Mouse (Mus musculus) embryo, embryonic 10.5 days (tissue): ENCODE measurements around the gene Ndufa11.

ENCODE experiments used
- DNase-seq: peaks from one replicate; pipeline ENCODE4 v3.0.0-alpha.2; 2015; ENCODE audit warnings: low spot score

Gene Ndufa11

GRCm38 (mm10) chr17:56717363-56718058 is at the start of gene Ndufa11, which contains the start of gene Vmac:
Ndufa11 (plus strand) TSS chr17:56717767.
Vmac (minus strand) TSS chr17:56718022.
- peak; percentile 100 for DNase-seq

GRCm38 (mm10) chr17:56668384-56669144 is 49.0 kb upstream of the Ndufa11 start:
- DNase-seq, result peak; percentile 93

GRCm38 (mm10) chr17:56669766-56670165 is 47.8 kb upstream of the Ndufa11 start:
- no peak for DNase-seq

GRCm38 (mm10) chr17:56672941-56673646 is 44.5 kb upstream of the Ndufa11 start, which contains the start of gene Ranbp3:
Ranbp3 (plus strand) TSS chr17:56673294.
- peak; percentile 99 for DNase-seq

- DNase-seq, result peak; percentile 11
These were observed 43.7 kb upstream of the Ndufa11 start for GRCm38 (mm10) chr17:56673647-56674416.

GRCm38 (mm10) chr17:56681791-56682190 is 35.8 kb upstream of the Ndufa11 start:
- DNase-seq, result no peak

GRCm38 (mm10) chr17:56682880-56683279 is 34.7 kb upstream of the Ndufa11 start:
- DNase-seq, result no peak

GRCm38 (mm10) chr17:56683546-56684140 is 33.9 kb upstream of the Ndufa11 start:
- DNase-seq, result no peak

- no peak for DNase-seq
These were observed 32.9 kb upstream of the Ndufa11 start for GRCm38 (mm10) chr17:56684649-56685048.

GRCm38 (mm10) chr17:56686801-56687200 is 30.8 kb upstream of the Ndufa11 start:
- DNase-seq, result no peak

GRCm38 (mm10) chr17:56688045-56688444 is 29.5 kb upstream of the Ndufa11 start:
- DNase-seq, result no peak

GRCm38 (mm10) chr17:56688689-56689088 is 28.9 kb upstream of the Ndufa11 start:
- no peak for DNase-seq

GRCm38 (mm10) chr17:56693395-56693794 is 24.2 kb upstream of the Ndufa11 start:
- DNase-seq, result no peak

GRCm38 (mm10) chr17:56693851-56694310 is 23.7 kb upstream of the Ndufa11 start:
- DNase-seq, result no peak

GRCm38 (mm10) chr17:56700451-56700850 is 17.1 kb upstream of the Ndufa11 start:
- DNase-seq, result no peak

GRCm38 (mm10) chr17:56703038-56703437 is 14.5 kb upstream of the Ndufa11 start:
- no peak for DNase-seq

- DNase-seq, result no peak
These were observed 11.1 kb upstream of the Ndufa11 start for GRCm38 (mm10) chr17:56706515-56706914.

GRCm38 (mm10) chr17:56708692-56709091 is 8.9 kb upstream of the Ndufa11 start:
- DNase-seq, result no peak

GRCm38 (mm10) chr17:56709708-56710107 is 7.9 kb upstream of the Ndufa11 start:
- DNase-seq, result no peak

- no peak for DNase-seq
These were observed 2.2 kb upstream of the Ndufa11 start for GRCm38 (mm10) chr17:56715360-56715759.
